Mouse (Mus musculus): ENCODE measurements around the gene Slc15a4.

Gene Slc15a4

GRCm38 (mm10) chr5:127632167-127633145 lies at the start of gene Slc15a4, which contains the start of gene Glt1d1:
Slc15a4 (minus strand) TSS chr5:127632897.
Glt1d1 (plus strand) TSS chr5:127632262.
- DNase-seq, result peak; percentile 42

DNA sequence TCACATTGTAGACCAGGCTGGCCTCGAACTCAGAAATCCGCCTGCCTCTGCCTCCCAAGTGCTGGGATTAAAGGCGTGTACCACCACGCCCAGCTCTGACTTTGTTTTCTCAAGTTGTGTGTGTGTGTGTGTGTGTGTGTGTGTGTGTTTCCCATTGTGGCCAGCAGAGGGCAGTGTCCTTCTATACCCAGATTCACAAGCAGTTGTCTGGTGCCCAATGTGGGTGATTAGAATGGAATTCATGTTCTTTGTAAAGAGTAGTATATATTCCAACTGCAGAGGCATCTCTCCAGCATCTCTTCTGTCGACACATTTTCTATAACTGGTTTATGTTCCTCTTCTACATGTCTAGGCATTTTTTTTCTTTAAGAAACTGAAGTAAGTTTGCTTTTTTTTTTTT lies 45.8 kb upstream of the Slc15a4 start:
- no peak for DNase-seq

DNA sequence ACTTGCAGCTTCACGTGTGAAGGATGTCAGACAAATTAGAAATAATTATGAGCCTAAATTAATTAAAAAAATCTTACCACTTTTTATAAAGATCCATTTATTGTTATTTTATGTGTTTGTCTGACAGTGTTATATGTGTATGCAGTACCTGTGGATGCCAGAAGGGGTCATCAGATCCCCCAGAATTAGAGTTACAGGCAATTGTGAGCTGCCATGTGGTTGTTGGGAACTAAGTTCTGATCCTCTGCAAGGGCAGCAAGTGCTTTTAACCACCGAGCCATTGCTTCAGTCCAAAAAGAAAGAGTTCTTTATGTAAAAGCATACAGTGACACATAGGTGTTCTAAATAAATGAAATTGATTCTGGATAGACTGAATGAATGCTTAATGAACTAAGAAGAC lies 44.9 kb upstream of the Slc15a4 start:
- DNase-seq, result no peak

- no peak for DNase-seq
Observed at GRCm38 (mm10) chr5:127673913-127674312, 41.2 kb upstream of the Slc15a4 start.

DNA sequence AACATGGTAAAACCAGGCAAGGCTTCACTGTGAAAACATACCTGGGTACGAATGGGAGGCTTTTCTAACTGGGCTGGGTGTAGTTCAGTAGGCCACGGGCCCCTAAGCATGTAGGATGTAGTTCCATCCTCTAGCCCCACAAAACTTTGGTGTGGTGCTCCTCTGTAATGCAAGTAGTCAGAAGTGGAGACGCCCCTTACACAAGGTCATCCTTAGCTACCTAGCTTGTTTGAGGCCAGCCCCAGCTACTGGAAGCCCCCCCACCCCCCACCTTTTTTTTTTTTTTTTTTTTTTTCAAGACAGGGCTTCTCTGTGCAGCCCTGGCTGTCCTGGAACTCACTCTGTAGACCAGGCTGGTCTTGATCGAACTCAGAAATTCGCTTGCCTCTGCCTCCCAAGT lies 28.3 kb upstream of the Slc15a4 start:
- DNase-seq, result no peak

- no peak for DNase-seq
Observed at GRCm38 (mm10) chr5:127660267-127660666, 27.6 kb upstream of the Slc15a4 start.

GRCm38 (mm10) chr5:127659312-127659711 lies 26.6 kb upstream of the Slc15a4 start:
- DNase-seq, result no peak

GRCm38 (mm10) chr5:127658257-127658656 lies 25.6 kb upstream of the Slc15a4 start:
- DNase-seq, result no peak

DNA sequence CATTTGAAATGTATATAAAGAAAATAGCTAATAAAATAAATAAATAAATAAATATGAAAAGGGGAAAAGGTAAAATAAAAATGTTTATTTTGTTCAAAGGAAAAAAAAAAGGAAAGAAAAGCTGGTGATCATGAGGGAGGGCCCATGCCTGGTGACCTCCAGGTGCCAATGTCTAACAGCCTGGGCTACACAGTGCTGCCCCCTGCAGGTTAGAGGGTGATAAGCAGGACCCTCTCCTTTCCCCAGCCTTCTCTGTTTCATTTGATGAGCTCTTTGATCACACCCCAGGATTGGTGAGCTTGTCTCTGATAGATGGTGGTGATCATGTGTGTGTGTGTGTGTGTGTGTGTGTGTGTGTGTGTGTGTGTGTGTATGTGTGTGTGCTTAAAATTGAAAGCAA lies 16.4 kb upstream of the Slc15a4 start:
- DNase-seq, result peak; percentile 27

GRCm38 (mm10) chr5:127648046-127648445 lies 15.3 kb upstream of the Slc15a4 start:
- no peak for DNase-seq

- no peak for DNase-seq
Observed at GRCm38 (mm10) chr5:127641185-127641958, 8.7 kb upstream of the Slc15a4 start.

- peak; percentile 18 for DNase-seq
Observed at GRCm38 (mm10) chr5:127640359-127640758, 7.7 kb upstream of the Slc15a4 start.

GRCm38 (mm10) chr5:127639635-127640034 lies 6.9 kb upstream of the Slc15a4 start:
- no peak for DNase-seq

DNA sequence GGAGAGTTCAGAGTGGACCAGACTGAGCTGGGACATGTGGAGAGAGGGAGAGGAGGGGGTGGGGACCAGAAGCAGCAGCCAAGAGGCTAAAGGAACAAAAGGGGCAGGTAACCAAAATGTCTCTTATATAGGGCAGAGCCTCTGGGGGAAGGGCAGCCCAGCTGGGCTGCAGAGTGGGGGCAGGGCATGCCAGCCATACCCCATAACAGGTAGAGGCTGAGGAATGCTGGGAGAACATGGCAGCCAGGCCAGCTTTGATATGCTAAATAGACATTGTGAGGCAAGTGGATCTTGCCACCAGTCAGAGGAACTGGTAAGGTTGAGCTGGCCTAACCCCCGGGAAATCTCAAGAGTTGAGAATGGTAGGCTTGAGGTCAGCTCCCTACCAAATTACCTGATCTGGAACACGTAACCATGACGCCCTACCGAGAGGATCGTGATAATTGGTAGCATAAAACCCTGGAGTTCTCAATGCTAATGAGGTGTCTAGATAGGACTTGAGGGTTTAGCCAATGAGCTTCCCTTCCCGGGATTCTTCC lies 6.4 kb upstream of the Slc15a4 start:
- DNase-seq, result no peak

DNA sequence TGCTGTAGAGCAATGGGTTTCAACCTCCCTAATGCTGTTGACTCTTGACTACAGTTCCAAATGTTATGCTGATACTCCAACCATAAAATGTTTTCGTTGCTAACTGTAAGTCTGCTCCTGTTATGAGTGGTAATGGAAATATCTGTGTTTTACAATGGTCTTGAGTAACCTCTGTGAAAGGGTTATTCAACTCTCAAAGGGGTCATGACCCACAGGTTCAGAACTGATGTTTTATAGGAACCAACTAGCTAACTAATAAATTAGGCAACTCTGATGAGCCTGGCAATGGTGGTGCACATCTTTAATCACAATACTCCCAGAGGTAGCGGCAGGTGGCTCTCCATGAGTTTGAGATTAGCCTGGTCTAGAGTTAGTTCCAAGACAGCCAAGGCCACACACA lies 5.5 kb upstream of the Slc15a4 start:
- DNase-seq, result no peak

DNA sequence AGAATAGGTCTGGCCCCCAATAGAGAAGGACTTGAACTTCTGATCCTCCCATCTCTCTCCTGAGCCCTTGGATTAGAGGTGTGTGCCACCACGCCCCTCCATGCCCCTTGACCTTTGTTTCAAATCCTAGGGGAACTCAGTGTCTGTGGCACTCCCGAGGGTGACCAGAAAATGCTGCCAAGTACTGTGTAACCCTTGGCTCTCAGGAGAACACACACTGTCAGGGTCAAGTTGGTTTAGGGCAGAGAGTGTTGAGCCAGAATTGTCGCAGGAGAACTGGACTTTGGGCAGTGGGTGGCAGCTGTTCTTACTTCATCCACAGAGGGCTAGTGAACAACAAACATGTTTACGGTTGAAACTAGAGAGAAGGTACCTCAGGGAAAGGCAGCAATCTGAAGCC lies 4.9 kb upstream of the Slc15a4 start:
- DNase-seq, result no peak

GRCm38 (mm10) chr5:127633666-127634065 lies 969 bp upstream of the Slc15a4 start:
- no peak for DNase-seq

- DNase-seq, result no peak
Observed at GRCm38 (mm10) chr5:127633188-127633587, 491 bp upstream of the Slc15a4 start.

GRCm38 (mm10) chr5:127631671-127632070 lies 1.0 kb downstream of the Slc15a4 start:
- DNase-seq, result no peak

DNA sequence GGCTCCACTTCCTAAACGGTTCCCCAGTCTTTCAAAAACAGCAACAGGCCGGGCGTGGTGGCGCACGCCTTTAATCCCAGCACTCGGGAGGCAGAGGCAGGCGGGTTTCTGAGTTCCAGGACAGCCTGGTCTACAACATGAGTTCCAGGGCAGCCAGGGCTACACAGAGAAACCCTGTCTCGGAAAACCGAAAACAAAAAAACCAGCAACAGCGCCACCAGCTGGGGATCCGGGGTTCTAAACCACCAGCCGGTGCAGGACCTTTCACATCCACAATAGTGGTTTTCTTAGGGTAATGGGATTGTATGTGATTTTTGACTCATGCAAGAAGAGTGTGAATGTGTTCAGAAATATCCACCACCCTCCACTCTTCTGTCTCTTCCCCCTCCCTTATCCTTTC lies 5.5 kb downstream of the Slc15a4 start:
- DNase-seq, result no peak

DNA sequence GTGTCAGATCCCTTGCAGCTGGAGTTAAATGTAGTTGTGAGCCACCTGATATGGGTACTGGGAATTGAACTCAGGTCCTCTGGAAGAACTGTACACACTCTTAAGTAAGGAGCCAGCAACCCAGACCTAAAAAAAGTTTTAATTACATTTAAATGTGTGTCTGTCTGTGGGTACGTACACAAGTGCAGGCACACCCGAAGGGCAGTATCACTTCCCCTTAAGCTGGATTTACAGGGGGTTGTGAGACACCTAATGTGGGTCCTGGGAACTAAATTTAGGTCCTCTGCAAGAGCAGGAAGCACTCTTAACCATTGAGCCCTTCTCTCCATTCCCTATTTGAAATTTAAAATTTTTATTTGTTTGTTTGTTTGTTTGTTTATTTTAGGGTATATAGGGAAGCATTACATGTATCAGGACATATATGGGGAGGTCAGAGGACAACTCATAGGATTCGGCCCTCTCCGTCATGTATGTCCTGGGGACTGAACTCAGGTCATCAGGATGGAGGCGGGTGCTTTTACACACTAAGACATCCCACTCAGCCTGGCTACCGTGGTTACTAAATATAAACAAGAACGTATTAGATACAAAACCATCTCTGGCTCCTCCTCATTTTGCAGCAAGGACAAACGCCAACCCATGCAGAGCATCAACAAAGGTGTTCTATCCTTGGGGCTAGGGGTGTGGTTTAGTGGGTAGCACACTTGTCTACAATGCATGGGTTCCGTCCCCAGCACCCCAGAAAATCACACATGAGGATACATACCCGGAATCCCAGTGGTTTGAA lies 8.1 kb downstream of the Slc15a4 start:
- no peak for DNase-seq

DNA sequence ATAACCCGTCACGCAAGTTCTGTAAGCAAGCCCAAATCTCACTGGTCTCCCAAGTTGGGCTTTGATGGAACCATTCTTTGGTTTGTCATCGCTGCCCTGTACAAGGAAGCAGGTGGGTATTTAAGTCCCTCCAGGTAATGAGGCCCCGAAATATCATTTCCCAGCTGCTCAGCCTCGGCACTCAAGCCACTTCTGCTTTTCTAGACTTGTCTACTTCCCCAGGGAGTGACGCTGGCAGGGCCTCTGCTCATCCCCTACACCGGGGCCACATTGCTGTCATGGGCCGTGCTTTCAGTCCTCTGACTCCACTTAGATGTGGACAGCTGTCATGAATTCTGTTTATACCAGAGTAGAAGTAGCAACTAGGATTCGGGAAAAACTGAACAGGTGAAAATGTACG lies 11.6 kb downstream of the Slc15a4 start:
- no peak for DNase-seq

DNA sequence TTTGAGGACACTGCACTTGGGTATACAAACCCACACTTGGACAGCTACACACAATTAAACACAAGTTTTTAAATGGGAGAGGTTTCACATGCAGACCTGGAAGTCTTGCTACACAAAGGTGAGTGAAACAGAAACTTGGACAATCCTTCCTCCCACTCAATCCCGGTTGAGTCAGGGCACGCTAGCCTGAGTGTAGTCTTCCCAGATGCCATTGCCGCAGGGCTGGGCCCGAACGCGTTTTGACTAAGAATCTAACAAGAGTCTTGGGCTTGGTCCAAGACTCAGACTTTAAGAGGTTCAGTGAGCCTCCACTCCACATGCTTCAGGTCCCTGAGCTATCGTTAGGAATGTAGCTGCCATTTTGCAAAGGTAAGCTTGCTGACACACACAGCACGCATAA lies 12.3 kb downstream of the Slc15a4 start:
- DNase-seq, result no peak

Data from right cerebral cortex, postnatal 14 days (tissue).